Mouse (Mus musculus) heart, adult 2 months (tissue): ENCODE measurements around the gene Ms4a6d.

ENCODE experiments used
- CTCF ChIP-seq: fragments of 200-600 bp; IDR thresholded peaks from 2 replicates; pipeline ENCODE4 v1.8.1; 2022; ENCODE audit warnings: antibody characterized with exemption, mild to moderate bottlenecking, moderate library complexity
- EP300 ChIP-seq: fragments of 200-500 bp; IDR thresholded peaks from 2 replicates; pipeline ENCODE4 v1.6.1; 2011; ENCODE audit warnings: low read depth, low read length, control low read depth; ENCODE audit not compliant: insufficient read depth
- POLR2A ChIP-seq: fragments of 200-500 bp; IDR thresholded peaks from 2 replicates; pipeline ENCODE4 v1.6.1; 2011; ENCODE audit warnings: mild to moderate bottlenecking, low read depth, low read length, control low read depth; ENCODE audit not compliant: insufficient read depth

DNA sequence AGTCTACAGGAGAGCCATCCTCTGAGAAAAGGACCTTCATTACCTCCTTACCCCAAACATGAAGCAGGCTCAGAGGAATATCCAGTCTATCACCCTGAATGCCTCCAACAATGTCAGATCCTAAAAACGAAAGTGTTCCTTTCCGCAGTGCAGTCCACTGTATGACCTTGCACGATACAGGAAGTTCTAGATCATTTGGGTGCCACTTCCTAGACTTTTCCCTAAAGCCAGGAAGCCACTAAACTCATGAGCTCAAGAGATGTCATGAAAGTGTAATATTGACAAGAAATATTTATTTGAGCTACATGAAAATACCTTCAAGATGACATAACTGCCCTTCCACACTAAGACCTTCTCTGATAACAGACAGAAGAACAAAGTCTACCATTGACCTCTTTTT is 3.3 kb downstream of the Ms4a6d start:
- no peak for TF ChIP-seq CTCF
- TF ChIP-seq POLR2A = no peak
- no peak for TF ChIP-seq EP300
